Mouse (Mus musculus) natural killer cell, adult 2 months (primary cell): ENCODE results near the gene Pik3ca.

Experiments
- DNase-seq, 2 experiments: peaks; one replicate each; pipeline ENCODE4 v3.0.0; 2022; ENCODE audit warnings: low spot score in 2 of 2

The Pik3ca gene

DNA sequence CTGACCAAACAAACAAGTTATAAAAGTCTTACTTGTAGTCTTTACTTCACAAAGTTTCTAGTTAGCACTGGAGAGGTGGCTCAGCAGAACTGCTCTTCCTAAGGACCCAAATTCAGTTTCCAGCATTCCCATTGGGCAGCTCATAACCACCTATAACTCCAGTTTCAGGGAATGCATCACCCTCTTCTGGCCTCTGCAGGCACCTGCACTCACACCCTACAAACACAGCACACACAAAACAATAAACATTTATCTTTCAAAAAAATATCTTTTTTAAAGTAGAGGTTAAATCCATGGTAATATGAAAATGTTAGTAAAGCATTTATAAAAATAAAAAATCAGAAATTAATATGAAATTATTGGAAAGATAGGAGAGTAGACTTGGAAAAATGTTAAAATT, 44.2 kb downstream of the Pik3ca start:
- no peak for DNase-seq

DNA sequence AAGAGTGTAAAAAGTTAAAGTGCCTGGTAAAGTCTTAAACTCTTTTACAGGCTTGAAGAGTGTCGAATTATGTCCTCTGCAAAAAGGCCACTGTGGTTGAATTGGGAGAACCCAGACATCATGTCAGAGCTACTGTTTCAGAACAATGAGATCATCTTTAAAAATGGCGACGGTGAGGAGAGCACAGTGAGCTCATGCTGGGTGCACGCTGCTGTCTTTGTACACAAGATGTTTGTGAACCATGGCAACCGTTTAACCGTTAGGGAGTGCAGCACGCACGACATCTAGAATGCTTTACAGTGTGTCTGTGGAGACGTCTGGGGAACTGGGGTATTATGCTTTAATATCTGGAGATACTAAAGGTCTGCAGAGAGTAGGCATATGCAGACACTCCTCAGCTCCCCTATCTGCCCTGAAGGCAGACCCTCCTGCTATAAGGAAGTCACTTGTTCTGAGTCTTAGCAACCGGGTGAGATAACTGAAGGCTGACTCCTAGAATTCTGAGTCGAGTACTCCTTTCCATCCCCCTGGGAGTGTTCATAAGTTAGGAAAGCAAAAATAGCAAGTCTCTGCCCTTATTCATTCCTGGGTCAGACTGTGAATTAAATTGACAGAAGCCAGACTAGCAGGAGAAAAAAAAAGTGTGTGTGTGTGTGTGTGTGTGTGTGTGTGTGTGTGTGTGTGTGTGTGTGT, 57.0 kb downstream of the Pik3ca start:
- no peak for DNase-seq

DNA sequence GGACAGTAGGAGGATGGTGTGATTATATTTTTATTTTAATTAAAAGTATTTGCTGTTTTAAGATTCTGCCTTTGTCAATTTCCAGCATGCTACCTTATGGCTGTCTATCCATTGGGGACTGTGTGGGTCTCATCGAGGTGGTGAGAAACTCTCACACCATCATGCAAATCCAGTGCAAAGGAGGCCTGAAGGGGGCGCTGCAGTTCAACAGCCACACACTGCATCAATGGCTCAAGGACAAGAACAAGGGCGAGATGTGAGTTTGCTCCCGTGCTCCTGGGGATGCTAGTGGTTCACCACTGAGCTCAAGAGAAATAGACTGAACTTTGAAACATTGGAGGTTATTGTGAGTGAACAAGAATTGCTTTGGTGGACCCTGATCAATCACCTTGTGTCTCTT, 62.3 kb downstream of the Pik3ca start:
- DNase-seq = peak; percentile 26 to 71

DNA sequence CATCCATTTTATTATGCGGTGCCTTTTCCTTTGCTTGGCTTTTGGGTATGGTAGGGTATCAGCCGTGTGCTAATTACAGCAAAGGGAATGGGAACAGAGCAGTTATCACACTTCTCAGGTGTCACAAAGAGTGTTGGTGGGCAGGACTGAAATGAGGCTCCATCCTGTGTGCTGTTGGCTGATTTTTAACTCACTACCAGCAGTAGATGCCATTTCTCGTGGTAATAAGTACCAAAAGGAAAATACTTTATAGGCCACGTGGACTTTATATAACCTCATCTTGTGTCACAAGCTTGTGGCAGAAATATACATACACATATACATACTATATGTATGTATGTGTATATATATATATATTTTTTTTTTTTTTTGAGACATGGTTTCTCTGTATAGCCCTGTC, 69.8 kb downstream of the Pik3ca start:
- no peak for DNase-seq

DNA sequence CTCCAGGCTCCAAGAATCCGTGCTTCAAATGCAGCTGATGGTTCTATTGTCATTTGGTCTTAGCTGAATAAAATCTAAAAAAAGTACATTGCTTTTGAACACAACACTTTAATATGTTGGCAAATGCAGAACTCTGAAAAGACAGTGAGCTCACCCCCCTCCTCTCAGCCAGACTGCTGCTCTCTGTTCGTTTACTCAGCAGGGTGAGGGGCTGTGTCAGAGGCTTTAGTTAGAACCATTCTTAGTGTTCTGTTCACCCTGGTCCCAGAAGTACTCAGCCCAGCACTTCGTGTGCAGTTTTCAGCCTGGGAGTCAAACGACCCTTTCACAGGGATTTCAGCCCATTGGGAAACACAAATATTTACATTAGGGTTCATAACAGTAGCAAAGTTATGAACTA, 70.9 kb downstream of the Pik3ca start:
- no peak for DNase-seq

DNA sequence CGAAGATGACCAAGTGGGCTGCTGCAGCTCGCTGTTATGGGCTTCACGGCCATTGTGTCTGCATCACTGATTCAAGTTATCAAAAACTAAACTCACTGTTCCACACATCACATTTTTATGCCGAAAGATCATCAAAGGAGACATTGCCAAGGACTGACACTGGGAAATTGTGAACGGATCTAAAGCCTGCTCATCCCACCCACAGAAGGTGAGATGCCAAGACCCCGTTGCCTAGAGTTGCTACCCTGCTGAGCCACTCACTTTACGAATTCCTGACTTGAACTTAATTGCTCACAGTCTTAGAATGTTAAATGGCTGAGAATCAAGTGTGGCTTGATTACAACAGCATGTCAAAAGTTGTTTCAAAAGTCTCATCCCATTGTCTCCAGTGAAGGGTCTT, 73.0 kb downstream of the Pik3ca start:
- no peak for DNase-seq

DNA sequence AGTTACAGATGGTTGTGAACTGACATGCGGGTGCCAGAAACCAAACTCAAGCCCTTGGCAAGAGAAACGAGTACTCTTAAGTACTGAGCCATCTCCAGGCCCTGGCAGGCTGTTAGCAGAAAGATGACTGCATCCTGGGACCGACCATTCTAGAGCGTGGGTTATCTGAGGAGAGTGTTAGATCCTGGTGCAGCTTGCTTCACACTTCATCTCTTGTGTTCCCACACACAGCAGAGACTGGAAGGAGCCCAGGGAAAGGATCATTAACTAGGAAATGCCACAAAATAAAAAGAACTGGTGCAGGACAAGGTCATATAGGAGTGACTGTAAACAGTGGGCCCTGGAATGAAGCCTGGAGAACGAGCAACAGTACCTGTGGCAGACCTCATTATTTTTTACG, 73.6 kb downstream of the Pik3ca start:
- DNase-seq = no peak

DNA sequence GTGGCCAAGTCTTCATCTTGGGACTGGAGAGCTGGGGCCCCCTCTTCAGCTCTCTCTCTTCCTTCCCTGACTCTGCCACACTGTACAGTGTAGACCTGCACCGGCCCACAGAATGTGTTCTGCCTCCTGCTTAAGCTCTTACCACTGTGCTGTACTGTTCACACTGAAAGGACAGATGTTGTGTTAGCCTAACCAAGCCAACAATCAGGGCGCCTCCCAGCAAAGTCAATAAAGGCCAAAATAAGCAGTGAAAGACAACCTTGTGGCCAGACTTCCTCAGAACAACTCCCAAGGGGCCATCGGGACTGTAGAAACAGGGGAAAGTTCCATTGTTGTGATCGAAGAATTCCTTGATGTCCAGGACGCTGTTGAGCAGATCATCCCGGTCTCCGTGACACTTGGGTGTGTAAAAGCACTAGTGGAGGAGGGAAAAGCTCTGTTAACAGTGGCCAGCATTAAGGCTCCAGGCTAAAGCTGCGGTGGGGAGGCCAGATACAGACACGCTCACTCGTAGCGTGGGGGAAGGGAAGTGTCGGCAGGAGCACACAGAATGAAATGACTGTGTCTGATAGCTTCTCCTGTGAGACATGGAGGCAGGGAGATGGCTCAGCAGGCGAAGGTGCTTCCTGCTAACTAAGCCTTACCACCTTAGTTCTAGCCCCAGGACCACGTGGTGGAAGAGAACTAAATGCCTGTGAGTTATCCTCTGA, 74.9 kb downstream of the Pik3ca start:
- no peak for DNase-seq

DNA sequence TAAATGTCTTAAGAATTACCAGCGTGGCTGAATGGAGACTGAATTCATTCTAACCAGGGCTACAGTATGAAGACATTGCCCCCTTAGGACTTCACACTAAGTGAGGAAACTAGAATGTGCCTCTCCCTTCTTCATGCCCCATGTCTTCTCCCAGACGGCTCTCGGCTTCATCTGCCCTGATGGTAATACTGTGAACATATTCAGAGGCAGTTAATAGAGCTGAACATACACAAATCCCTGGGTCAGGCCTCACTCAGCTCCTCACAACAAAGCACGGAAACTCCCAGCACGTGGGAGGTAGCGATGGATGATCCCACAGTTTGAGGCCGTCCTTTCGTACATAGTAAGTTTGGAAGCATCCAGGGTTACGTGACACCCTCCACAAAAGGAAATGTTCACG, 75.7 kb downstream of the Pik3ca start:
- no peak for DNase-seq

DNA sequence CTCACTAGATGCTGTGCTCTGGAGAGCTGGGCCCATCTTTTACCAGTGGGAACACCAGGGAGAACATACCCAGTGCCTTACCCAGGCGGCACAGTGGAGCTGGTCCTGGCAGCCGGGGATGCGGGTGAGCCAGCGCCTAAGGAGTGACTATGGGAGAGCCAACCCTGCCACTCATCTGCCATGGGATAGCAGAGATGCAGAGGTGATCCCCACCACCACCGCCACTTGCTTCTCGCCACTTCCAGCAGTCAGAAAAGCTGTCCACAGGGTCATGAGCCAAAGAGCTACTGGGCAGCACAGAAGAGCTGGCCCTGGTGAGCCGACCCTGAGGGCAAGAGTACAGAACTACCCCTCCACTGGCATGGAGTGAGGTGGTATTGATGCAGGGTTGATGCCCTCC, 82.5 kb downstream of the Pik3ca start:
- DNase-seq = no peak

DNA sequence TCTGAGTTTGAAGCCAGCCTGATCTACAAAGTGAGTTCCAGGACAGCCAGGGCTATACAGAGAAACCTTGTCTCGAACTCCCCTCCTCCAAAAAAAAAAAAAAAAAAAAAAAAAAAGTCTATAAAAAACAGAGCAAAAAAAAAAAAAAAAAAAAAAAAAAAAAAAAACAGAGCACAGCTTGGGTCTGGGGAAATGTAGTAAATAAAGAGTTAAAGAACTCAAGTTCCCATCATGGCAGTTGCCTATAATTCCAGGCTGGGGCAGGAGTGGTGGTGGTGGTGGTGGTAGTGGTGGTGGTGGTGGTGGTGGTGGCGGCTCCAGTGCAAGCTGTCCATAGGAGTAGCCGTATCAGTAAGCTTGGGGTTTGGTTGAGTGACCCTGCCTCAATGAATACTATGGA, 85.6 kb downstream of the Pik3ca start:
- no peak for DNase-seq

DNA sequence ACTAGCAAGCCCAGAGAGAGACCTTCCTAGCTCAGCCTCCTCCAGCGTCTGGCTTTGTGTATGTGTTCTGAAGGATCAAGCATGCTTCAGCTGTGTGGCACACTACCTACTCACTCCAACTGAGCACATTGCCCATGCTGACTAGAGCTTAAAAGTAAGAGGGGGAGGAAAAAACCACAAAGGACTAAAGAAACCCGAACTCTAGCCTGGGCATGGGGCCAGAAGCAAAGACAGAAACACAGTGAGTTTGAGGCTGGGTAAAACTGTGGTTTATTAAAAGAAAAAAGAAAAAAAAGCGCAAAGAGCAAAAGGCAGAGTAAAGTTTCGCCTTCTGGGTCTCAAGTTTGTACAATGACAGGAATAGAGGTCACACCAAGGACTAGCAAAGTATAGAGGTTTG, 89.1 kb downstream of the Pik3ca start:
- no peak for DNase-seq

DNA sequence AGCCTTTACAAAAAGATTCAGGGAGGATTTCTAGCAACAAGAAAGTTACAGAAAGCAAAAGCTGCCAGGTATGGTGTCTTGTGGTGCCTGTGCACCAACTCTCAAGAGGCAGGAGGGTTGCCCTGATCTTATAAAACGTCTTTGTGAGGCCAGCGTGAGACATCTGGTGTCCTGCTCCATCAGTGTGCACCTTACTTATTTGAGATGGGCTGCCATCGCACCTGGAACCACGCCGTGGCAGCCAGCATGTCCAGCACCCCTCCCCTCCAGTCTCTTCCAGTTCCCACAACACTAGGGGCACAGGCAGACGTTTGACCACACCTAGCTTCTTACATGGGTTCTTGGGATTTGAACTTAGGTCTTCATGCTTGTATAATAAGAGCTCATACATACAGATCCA, 90.7 kb downstream of the Pik3ca start:
- DNase-seq = no peak

DNA sequence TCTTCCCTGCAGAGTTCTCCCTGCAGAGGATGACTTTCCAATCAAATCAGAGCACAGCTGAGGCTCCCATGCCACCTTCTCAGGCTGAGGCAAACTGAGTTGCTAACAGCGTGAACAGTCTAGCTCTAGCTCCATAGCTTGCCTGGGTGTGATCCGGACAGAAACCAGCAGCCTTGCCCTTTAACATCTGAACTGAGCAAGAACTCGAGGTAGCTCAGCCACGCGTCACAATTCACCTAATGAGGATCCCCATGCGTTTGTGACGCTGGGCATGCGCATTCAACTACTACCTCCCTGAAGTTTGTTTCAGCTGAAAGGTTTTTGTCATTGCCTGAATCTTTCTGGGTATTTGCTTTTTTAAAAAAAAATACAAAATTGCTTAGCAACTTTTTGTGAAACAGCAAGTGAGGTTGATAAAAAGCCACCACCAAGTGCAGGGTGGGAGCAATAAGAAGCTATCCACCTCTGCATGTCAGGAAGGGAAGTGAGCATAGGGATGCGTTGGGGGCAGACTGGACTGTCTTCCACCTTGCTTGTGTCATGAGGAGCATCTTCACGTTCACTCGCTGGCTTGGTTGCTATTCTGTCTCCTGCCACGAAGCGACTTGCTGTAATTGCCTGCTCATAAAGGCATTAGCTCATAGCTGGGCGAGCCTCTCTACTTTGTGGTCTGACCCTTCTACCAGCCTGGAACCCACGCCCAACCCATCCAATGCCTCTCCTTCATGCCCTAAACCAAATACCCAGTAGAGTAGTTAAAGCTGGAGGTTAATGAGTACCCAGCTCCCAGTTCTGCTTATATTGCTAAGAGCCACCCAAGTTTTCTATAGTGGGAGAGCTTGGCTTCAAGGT, 92.8 kb downstream of the Pik3ca start:
- peak in 1 of 2 experiments; percentile 65 for DNase-seq

DNA sequence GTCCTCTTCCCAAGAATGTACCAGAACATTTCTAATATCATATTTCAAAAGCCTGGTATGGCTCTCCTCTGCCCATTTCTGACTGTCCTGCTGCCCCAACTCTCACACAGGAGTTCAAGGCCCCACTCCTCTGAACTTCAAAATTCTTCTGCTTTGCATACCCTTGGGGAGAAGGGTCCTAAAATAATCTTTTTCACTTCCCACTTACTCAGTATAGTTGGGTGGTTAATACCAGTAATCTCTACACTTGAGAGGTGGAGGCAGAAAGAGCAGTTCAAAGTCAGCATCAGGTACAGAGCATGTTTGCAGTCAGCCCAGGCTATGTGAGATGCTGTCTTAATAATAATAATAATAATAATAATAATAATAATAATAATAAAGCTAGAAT, 93.5 kb downstream of the Pik3ca start:
- DNase-seq = peak in 1 of 2 experiments; percentile 10

DNA sequence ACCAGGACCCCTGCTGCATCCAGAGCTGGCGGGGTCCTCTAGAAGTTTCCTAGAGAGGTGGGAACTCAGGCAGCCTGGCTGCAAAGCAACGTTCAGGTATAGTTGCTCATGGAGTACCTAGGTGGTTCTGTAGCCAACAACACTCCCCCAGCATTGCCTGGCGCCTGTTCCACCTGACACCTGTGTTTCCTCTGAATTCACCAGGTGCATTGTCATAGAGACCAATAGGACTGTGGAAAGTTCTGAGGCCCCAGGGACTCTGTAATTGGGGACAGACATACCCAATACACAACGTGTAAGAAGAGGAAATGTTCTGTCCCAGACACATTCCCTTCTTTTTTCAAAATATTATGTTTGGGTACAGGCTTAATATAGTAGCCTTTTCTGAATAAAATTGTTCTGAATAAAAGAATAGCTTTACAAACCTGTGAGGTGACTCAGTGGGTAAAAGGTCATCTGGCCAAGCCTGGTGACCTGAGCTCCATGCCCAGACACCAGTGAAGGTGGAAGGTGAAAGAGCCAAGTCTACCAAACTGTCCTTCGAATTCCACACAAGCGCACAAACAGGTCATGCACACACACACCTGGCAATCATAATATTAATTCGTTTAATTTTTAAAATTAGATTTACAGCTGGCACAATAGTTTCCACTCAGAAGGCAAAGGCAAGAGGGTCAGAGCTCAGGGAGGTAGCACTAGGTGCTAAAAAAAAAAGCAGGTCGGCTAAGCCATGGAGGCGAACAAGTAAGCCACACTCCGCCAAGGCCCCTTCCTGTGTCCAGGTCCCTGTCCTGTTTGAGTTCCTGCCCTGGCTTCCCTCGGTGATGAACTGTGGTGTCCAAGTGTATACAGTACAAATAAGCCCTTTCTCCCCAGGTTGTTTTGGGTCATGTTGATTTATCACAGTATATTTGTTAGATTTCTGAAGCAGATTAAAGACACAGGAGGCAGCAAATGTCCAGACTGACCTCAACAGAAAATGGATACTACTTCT, 94.9 kb downstream of the Pik3ca start, which contains the start of gene Kcnmb3:
TSS of gene Kcnmb3 (minus strand) at position 135 of the 994 bp plus-strand sequence.
- DNase-seq = no peak

DNA sequence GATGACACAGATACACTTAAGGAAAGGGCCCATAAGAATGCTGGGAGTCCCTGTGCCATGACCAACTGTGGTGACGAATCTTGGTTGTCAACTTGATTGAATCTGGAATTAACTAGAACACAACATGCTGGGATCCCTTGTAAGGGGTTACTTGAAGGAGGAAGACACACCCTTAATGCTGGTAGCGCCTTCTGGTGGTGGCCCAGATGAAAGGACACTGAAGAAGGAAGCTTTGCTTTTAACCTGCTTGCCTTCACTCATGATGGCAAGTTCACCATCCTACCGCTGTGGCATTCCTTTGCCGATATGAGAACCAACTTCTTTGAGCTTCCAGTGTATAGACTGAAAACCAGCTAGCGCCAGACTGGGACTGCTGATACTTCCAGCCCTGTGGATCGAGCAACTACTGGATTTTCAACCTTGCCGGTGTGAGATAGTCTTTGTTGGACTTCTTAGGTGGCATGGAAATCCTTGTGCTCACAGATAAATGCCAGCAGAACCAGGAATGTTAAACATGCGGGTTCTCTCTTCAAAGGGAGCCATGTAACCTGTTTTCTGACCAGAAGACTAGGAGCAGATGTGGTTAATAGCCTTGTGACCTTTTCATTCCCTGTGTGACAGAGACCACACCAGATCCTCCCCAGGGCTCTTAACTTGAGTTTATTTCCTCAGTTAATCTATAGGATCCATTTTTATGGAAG, 97.1 kb downstream of the Pik3ca start:
- DNase-seq = peak in 1 of 2 experiments; percentile 40

DNA sequence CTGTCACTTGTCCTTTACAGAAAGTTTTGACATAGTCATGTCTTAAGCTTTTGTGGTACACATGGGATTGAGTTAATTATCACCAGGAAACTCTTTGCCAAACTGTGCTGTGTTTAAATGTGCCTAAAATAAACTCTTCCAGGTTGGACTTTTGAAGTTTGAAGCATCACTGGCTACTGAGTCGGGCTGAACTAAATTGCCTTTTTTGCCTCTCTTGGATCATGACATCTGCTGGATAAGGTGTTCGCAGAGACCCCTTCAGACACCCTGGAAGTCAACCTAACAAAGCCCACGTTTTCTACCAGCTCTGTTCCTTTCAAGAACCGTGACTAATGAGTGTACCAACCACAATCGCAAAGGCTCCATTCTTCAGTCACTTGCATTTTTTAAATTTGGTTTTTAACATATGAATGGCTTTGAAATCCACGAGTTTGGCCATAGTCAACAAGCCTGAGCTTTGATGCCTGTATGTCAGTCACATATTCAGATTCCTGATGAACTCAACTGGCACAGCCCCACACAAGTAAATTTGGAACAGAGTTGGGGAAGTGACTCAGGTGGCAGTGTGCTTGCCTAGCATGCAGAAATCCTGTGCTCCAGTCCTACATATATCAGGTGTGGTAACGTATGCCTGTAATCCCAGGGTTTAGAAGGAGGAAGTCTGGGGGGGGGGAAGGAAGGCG, 97.8 kb downstream of the Pik3ca start:
- no peak for DNase-seq

DNA sequence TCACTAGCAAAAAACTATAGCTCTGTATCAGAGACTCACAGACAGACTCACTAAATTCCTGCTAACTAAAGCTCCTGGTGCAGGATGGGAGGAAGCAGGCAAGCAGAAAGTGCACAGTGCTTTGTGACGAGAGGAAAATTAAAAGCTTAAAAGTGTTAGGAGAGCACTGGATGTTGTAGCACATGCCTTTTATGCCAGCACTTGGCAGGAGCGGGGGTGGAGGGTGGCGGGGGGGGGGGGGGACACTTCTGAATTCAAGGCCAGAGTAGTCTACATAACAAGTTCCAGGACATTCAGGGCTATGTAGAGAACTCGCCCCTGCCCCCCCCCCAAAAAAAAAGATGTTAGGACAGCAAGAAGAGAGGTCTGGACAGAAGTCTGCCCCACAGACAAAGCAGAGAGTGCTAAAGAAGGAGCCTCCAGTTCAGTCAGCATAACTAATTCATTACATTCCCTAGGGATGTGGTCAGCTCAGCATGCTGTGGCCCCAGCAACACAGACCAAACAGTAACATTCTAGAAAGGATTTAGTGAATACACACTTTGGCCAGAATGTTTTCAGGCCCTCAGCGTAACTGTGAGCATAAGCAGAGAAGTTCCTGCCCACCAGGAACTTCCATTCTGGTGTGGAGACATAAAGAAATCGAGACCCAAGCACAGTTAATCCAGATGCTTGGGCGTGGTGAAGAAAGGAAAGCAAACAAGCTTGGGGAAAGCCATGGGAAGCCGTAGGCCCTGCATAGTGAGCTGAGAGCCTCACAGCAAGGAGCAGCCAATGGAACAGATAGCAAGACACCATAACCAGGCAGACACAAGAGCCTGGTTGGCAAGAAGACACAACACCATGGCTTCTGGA, 98.6 kb downstream of the Pik3ca start:
- no peak for DNase-seq
